Mouse (Mus musculus) hindbrain, embryonic 14.5 days (tissue): ENCODE results near the gene Ss18l2. TPM values are rescaled to one million over a fixed set of nuclear protein-coding genes. Genes with fewer than 3 reads are reported as not detected.

Source experiments
- ATAC-seq: fragments of 200-750 bp; cut with Nextera tagmentation; 2 replicates; pipeline ENCODE4 v1.8.0; 2017; ENCODE audit warnings: moderate number of reproducible peaks, mild to moderate bottlenecking, moderate TSS enrichment, moderate library complexity; ENCODE audit not compliant: low FRiP score
- DNase-seq: peaks from one replicate; pipeline ENCODE4 v3.0.0-alpha.2; 2015; ENCODE audit warnings: low spot score
- H3K27ac ChIP-seq: fragments of 300-500 bp; sonication (generic); 2 replicates; pipeline ENCODE4 v1.5.1; 2014; ENCODE audit warnings: mild to moderate bottlenecking, moderate library complexity
- H3K27me3 ChIP-seq: fragments of 300-500 bp; sonication (generic); 2 replicates; pipeline ENCODE4 v1.6.1; 2014; ENCODE audit warnings: mild to moderate bottlenecking, low read length, mixed read lengths; ENCODE audit not compliant: control insufficient read depth, insufficient read depth
- H3K36me3 ChIP-seq: fragments of 300-500 bp; sonication (generic); replicated peaks from 2 replicates; pipeline ENCODE4 v1.6.1; 2014; ENCODE audit not compliant: control insufficient read depth, insufficient read depth
- H3K4me1 ChIP-seq: fragments of 300-500 bp; sonication (generic); replicated peaks from 2 replicates; pipeline ENCODE4 v1.6.1; 2014; ENCODE audit warnings: antibody characterized with exemption, low read length, mixed read lengths; ENCODE audit not compliant: control insufficient read depth, insufficient read depth
- H3K4me2 ChIP-seq: fragments of 300-500 bp; sonication (generic); replicated peaks from 2 replicates; pipeline ENCODE4 v1.6.1; 2014; ENCODE audit warnings: mild to moderate bottlenecking, moderate library complexity
- H3K4me3 ChIP-seq: fragments of 300-500 bp; sonication (generic); replicated peaks from 2 replicates; pipeline ENCODE4 v1.5.1; 2014; ENCODE audit warnings: mild to moderate bottlenecking, low read length
- H3K9ac ChIP-seq: fragments of 300-500 bp; sonication (generic); 2 replicates; pipeline ENCODE4 v1.6.1; 2014
- H3K9me3 ChIP-seq: fragments of 300-500 bp; sonication (generic); 2 replicates; pipeline ENCODE4 v1.6.1; 2016; ENCODE audit warnings: low read length; ENCODE audit not compliant: control insufficient read depth
- WGBS: fragments of 180-500 bp; shearing (Covaris S2); extraction: QIAGEN DNeasy Blood & Tissue Kit; methylation state at CpG from one replicate; pipeline ENCODE4 v1.1.7; 2014; 5-methylcytosine and 5-hydroxymethylcytosine counted together
- polyA plus RNA-seq: library from polyadenylated mRNA; unstranded; fragments of >200 nt; fragmentation: Nextera tagmentation; extraction: Ambion mirVana; gene quantifications from 2 replicates; pipeline ENCODE4 v1.2.1, GENCODE M21; 2014

Ss18l2 gene
- polyA plus RNA-seq, 1 experiment from 2014 or later: 213 TPM

DNA sequence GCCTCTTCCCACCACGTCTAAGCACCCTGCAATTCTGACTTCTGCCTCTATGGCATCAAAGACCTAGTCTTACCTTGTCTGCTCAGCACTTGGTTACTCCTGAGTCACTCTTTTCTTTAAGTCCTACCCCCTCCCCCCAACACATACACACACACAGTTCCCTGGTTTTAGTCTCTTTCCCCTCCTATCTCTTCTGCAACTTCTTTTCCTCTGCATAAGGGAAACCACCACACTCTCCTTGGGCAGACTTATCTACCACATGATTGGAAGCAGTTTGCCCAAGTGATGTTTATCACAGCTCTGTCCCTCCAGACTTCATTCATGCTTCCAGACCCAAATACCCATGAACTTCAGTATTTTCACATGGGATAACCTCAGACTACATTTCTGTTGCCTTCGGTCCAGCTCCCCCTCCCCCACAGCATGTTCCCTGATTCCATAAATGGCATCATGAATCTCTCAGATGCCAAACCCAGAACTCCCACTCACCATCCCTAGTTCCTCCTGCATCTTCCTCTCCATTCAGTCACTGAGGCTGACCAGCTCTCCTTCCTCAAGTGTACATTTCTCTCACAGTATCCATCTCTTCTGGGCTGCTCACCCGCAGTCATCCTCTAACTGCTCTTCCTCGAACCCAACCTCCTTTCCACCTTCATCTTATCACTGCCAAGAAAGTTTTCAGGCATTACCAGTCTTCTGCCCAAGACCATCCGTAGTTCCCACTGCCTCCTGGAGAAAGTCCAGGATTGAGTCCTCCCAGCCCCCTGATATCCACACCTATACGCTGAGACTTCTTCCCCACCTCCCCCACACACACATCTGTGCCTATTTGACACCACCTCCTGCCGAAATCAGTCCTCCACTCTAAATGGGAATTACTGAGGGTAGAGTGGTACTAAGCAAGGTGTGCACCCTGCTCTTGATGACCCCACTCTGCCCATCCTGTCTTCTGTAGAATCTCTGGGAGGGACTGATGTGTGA lies 1.3 kb upstream of the Ss18l2 start:
- H3K9me3 ChIP-seq: no peaks in the 10 kb centered on the region
- no peak overlapping the region for H3K9ac ChIP-seq
- no peak overlapping the region for H3K4me3 ChIP-seq
- H3K4me1 ChIP-seq: peaks cover 28% of the 10 kb centered on the region
- ATAC-seq (no peak), DNase-seq (no peak)
- no peak overlapping the region for H3K27ac ChIP-seq
- peaks cover 10% of the 10 kb centered on the region; the same call in 1 of the 2 replicates for H3K36me3 ChIP-seq
- whole genome bisulfite sequencing: 72% methylated on average over 7 of the region's 7 CpGs
- H3K4me2 ChIP-seq: no peak overlapping the region
- no peaks in the 10 kb centered on the region for H3K27me3 ChIP-seq

DNA sequence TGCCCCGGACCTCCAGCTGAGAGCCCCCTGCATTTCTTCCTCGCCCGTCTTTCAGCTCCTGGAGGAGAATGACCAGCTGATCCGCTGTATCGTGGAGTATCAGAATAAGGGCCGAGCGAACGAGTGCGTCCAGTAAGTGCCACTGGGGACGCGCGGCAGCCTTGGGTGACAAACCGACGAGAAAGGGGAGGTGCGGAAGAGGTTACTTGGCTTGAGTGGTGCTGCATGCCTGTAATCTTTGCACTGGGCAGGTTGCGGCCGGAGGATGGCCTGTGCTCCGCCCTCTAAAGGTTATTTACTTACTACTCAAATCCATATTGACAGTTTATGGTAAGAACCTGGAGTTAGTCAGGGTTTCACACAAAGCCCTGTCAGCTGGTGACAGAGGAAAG lies 451 bp downstream of the Ss18l2 start:
- Histone ChIP-seq H3K9ac (peak overlapping the region; percentile 96), H3K4me3 (peak overlapping the region; percentile 97), H3K27me3 (no peaks in the 10 kb centered on the region), H3K27ac (peak overlapping the region; percentile 97), H3K9me3 (no peaks in the 10 kb centered on the region), H3K4me1 (peaks cover 18% of the 10 kb centered on the region), H3K4me2 (peak overlapping the region; percentile 94), H3K36me3 (peaks cover 10% of the 10 kb centered on the region; the same call in 1 of the 2 replicates)
- DNase-seq (no peak), ATAC-seq (peak; percentile 7; the same call in 1 of the 2 replicates)
- WGBS: under 1% methylated on average over 18 of the region's 18 CpGs

GRCm38 (mm10) chr9:121717048-121717447 lies 6.9 kb downstream of the Ss18l2 start:
- Histone ChIP-seq H3K4me2 (no peak overlapping the region), H3K9me3 (no peaks in the 10 kb centered on the region), H3K27me3 (no peaks in the 10 kb centered on the region), H3K4me3 (no peak overlapping the region), H3K4me1 (peaks cover 20% of the 10 kb centered on the region), H3K9ac (no peak overlapping the region), H3K36me3 (peaks cover 13% of the 10 kb centered on the region; the same call in 1 of the 2 replicates), H3K27ac (no peak overlapping the region)
- no peak for DNase-seq
- 88% methylated on average over 2 of the region's 2 CpGs for WGBS
- no peak for ATAC-seq

- no peak for DNase-seq
- Histone ChIP-seq H3K36me3 (peaks cover 4% of the 10 kb centered on the region; the same call in 1 of the 2 replicates), H3K4me1 (peaks cover 16% of the 10 kb centered on the region), H3K4me2 (peak overlapping the region; percentile 62), H3K4me3 (peak overlapping the region; percentile 69), H3K27ac (peak overlapping the region; percentile 88), H3K9me3 (no peaks in the 10 kb centered on the region), H3K27me3 (no peaks in the 10 kb centered on the region), H3K9ac (peak overlapping the region; percentile 67)
- WGBS: 71% methylated on average over 15 of the region's 15 CpGs
- no peak for ATAC-seq
Observed at GRCm38 (mm10) chr9:121718070-121718705, 8.1 kb downstream of the Ss18l2 start.

GRCm38 (mm10) chr9:121718792-121719318 lies 8.7 kb downstream of the Ss18l2 start, which contains the start of gene Nktr:
Gene Nktr (plus strand): TSS chr9:121719169.
- ATAC-seq (peak; percentile 99), DNase-seq (peak; percentile 98)
- WGBS: under 1% methylated on average over 61 of the region's 61 CpGs
- H3K27ac ChIP-seq: peak within 1 kb of the TSS; percentile 88
- H3K27me3 ChIP-seq: no peaks in the 10 kb centered on the region
- H3K4me1 ChIP-seq: peaks cover 16% of the 10 kb centered on the region
- no peaks in the 10 kb centered on the region for H3K9me3 ChIP-seq
- peak within 1 kb of the TSS; percentile 69 for H3K4me3 ChIP-seq
- H3K9ac ChIP-seq: peak within 1 kb of the TSS; percentile 81
- peak within 1 kb of the TSS; percentile 95 for H3K4me2 ChIP-seq
- H3K36me3 ChIP-seq: peaks cover 3% of the 10 kb centered on the region; the same call in 1 of the 2 replicates

GRCm38 (mm10) chr9:121719347-121720331 lies 9.5 kb downstream of the Ss18l2 start:
- Histone ChIP-seq H3K36me3 (peaks cover 3% of the 10 kb centered on the region; the same call in 1 of the 2 replicates), H3K27me3 (no peaks in the 10 kb centered on the region)

DNA sequence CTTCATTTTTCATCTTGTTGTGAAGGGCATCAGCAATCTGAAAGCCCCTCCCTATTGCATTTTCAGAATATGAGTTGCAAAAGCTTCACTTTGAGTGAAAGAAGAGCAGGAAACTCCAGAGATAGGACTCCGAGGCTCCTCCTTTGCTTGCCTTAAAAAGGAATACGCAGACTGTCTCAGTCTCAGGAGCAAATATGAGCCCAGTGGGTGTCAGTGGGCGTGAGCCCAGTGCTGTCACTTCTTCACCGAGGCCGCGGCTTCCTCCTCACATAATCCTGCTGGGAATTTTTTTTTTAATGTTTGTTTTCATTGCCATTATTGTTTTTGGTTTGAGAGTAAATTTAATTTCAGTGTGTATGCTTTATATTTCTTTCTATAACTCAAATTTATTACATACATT lies 30.4 kb downstream of the Ss18l2 start:
- WGBS: 84% methylated on average over 6 of the region's 6 CpGs
- no peak overlapping the region for H3K27ac ChIP-seq
- no peaks in the 10 kb centered on the region for H3K4me1 ChIP-seq
- no peak for ATAC-seq
- DNase-seq: no peak
- no peak overlapping the region for H3K4me2 ChIP-seq
- no peak overlapping the region for H3K9ac ChIP-seq
- H3K9me3 ChIP-seq: no peaks in the 10 kb centered on the region
- no peaks in the 10 kb centered on the region for H3K27me3 ChIP-seq
- H3K36me3 ChIP-seq: peaks cover 62% of the 10 kb centered on the region
- H3K4me3 ChIP-seq: no peak overlapping the region

More at GRCm38 (mm10) chr9:121719347-121720331, 9.5 kb downstream of the Ss18l2 start:
- peak overlapping the region; percentile 95 for H3K4me2 ChIP-seq
- WGBS: under 1% methylated on average over 72 of the region's 87 CpGs
- H3K9me3 ChIP-seq: no peaks in the 10 kb centered on the region
- H3K4me3 ChIP-seq: peak overlapping the region; percentile 69
- peak overlapping the region; percentile 81 for H3K9ac ChIP-seq
- peaks cover 16% of the 10 kb centered on the region for H3K4me1 ChIP-seq
- ATAC-seq: peak; percentile 67
- peak; percentile 44 for DNase-seq
- H3K27ac ChIP-seq: peak overlapping the region; percentile 88

- ATAC-seq (no peak), DNase-seq (no peak)
- Histone ChIP-seq H3K4me3 (no peak overlapping the region), H3K27ac (no peak overlapping the region), H3K9ac (no peak overlapping the region), H3K27me3 (no peaks in the 10 kb centered on the region), H3K4me2 (no peak overlapping the region), H3K4me1 (no peaks in the 10 kb centered on the region), H3K36me3 (peaks cover 68% of the 10 kb centered on the region), H3K9me3 (no peaks in the 10 kb centered on the region)
- WGBS: 95% methylated on average over 3 of the region's 3 CpGs
Observed at GRCm38 (mm10) chr9:121741168-121741567, 31.0 kb downstream of the Ss18l2 start.
